Mouse (Mus musculus) kidney, embryonic 14.5 days (tissue): Measurements from ENCODE around the gene Pbx4. TPM values are rescaled to one million over a fixed set of nuclear protein-coding genes. Genes with fewer than 3 reads are reported as not detected.
A peak's percentile ranks its signal among the peaks of the same experiment; 100 is the strongest.

ENCODE experiments used
- ATAC-seq: fragments of 200-750 bp; cut with Nextera tagmentation; 2 replicates; pipeline ENCODE4 v1.8.0; 2017; ENCODE audit warnings: moderate number of reproducible peaks, mild to moderate bottlenecking, moderate TSS enrichment, moderate library complexity; ENCODE audit not compliant: low FRiP score, low TSS enrichment
- H3K27ac ChIP-seq: fragments of 300-500 bp; sonication (generic); 2 replicates; pipeline ENCODE4 v1.5.1; 2014; ENCODE audit warnings: low read depth, mild to moderate bottlenecking, low read length, moderate library complexity, mixed read lengths
- H3K27me3 ChIP-seq: fragments of 300-500 bp; sonication (generic); 2 replicates; pipeline ENCODE4 v1.6.1; 2014; ENCODE audit warnings: mild to moderate bottlenecking, low read length; ENCODE audit not compliant: control insufficient read depth, insufficient read depth
- H3K36me3 ChIP-seq: fragments of 300-500 bp; sonication (generic); 2 replicates; pipeline ENCODE4 v1.6.1; 2014; ENCODE audit warnings: low read length, mixed read lengths; ENCODE audit not compliant: control insufficient read depth, insufficient read depth
- H3K4me1 ChIP-seq: fragments of 300-500 bp; sonication (generic); 2 replicates; pipeline ENCODE4 v1.6.1; 2014; ENCODE audit warnings: low read length, mixed read lengths; ENCODE audit not compliant: control insufficient read depth, insufficient read depth
- H3K4me2 ChIP-seq: fragments of 300-500 bp; sonication (generic); replicated peaks from 2 replicates; pipeline ENCODE4 v1.6.1; 2014; ENCODE audit warnings: low read depth, mild to moderate bottlenecking, low read length
- H3K4me3 ChIP-seq: fragments of 300-500 bp; sonication (generic); 2 replicates; pipeline ENCODE4 v1.5.1; 2014; ENCODE audit warnings: mild to moderate bottlenecking, low read length
- H3K9ac ChIP-seq: fragments of 300-500 bp; sonication (generic); 2 replicates; pipeline ENCODE4 v1.6.1; 2014; ENCODE audit warnings: low read depth, mild to moderate bottlenecking, low read length, moderate library complexity
- H3K9me3 ChIP-seq: fragments of 300-500 bp; sonication (generic); 2 replicates; pipeline ENCODE4 v1.6.1; 2016; ENCODE audit warnings: low read length; ENCODE audit not compliant: control insufficient read depth
- WGBS: fragments of 180-500 bp; shearing (Covaris S2); extraction: QIAGEN DNeasy Blood & Tissue Kit; methylation state at CpG from one replicate; pipeline ENCODE4 v1.1.7; 2014; 5-methylcytosine and 5-hydroxymethylcytosine counted together
- polyA plus RNA-seq: library from polyadenylated mRNA; unstranded; fragments of >200 nt; fragmentation: Nextera tagmentation; extraction: Ambion mirVana; gene quantifications from 2 replicates; pipeline ENCODE4 v1.2.1, GENCODE M21; 2014

Gene Pbx4
- polyA plus RNA-seq, 1 experiment from 2014 or later, result 9.7 TPM

DNA sequence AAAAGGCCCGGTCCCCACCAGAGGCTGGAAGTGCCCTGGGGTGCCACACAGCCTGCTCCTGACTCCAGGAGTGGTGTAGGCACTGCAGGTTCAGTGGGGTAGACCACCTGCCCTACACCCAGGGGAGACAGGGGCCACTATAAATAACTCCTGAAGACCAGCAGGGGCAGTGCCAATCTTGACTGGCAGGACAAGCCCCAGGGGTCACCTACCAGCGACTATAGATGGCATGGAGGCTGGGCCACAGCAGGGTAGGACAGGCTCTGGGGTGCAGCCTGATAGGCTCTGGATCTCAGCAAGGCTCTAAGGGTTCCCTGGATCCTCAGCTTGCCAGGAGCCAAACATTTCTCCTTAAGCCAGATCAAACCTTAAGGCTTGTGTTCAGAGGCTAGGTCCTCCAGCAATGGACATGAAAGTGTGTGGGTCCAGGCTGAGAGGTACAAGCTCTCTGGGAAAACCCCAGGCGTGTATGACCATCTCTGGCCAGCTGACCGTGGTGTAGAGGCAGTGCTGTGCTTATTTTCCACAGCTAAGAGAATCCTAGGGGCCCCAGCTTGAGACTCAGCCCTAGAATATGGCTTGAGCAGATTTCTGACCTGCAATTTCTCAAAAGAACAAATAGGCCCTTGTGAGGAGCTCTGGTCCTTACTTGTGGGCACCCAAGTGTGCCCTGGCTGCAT, 63.6 kb downstream of the Pbx4 start:
- no peak for ATAC-seq
- H3K27ac ChIP-seq, result no peak overlapping the region
- H3K36me3 ChIP-seq, result peaks cover 19% of the 10 kb centered on the region; the same call in 1 of the 2 replicates
- H3K9ac ChIP-seq, result no peak overlapping the region
- 74% methylated on average over 4 of the region's 4 CpGs for WGBS
- 0 out of 2 replicates have a peak, but pooled peaks cover under 1% of the 10 kb centered on the region for H3K27me3 ChIP-seq
- H3K4me3 ChIP-seq, result no peak overlapping the region
- H3K4me1 ChIP-seq, result peaks cover 9% of the 10 kb centered on the region; the same call in 1 of the 2 replicates
- no peak overlapping the region for H3K4me2 ChIP-seq
- no peaks in the 10 kb centered on the region for H3K9me3 ChIP-seq

DNA sequence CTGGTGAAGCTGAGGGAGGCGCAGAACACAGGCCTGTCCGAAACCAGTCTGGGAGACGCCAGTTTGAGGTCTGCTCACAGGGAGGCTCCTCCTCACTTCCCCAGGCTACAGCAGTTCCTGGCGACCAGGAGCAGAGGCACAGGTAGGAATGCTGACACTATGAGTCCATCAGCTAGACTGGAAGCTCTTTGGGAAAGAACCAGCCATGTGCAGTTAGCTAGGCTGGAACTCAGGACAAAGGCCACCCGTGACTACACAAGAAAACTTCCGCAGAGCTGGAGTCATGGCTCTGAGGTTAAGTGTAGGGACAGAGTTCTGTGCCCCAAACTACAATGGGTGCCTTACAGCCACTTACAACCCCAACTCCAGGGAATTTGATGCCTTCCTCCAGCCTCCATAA, 65.6 kb downstream of the Pbx4 start:
- ATAC-seq, result no peak
- Histone ChIP-seq H3K27me3 (no peaks in the 10 kb centered on the region), H3K27ac (no peak overlapping the region), H3K36me3 (peaks cover 19% of the 10 kb centered on the region; the same call in 1 of the 2 replicates), H3K9ac (no peak overlapping the region), H3K9me3 (no peaks in the 10 kb centered on the region), H3K4me3 (no peak overlapping the region), H3K4me2 (no peak overlapping the region), H3K4me1 (peaks cover 15% of the 10 kb centered on the region; the same call in 1 of the 2 replicates)
- 81% methylated on average over 6 of the region's 6 CpGs for WGBS

DNA sequence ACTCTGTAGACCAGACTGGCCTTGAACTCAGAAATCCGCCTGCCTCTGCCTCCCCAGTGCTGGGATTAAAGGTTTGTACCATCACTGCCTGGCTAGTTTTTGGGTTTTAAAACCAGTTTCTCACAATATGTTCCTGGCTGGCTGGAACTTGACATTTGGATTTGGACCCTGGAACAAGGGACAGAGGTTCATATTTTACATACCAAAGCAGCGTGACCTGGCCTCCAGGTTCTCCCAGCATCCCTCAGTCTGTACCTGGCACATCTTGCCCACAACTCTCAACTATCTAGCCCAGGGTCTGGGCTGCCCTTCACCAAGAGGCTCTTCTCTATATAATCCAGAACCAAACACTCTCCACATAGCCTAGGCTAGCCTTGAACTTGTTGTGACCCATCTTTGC, 67.6 kb downstream of the Pbx4 start:
- ATAC-seq, result no peak
- no peak overlapping the region for H3K9ac ChIP-seq
- H3K27me3 ChIP-seq, result no peaks in the 10 kb centered on the region
- H3K36me3 ChIP-seq, result peaks cover 9% of the 10 kb centered on the region; the same call in 1 of the 2 replicates
- no peak overlapping the region for H3K4me2 ChIP-seq
- WGBS, result 94% methylated on average over 2 of the region's 2 CpGs
- H3K4me3 ChIP-seq, result no peak overlapping the region
- H3K27ac ChIP-seq, result no peak overlapping the region
- peaks cover 18% of the 10 kb centered on the region; the same call in 1 of the 2 replicates for H3K4me1 ChIP-seq
- H3K9me3 ChIP-seq, result no peaks in the 10 kb centered on the region

DNA sequence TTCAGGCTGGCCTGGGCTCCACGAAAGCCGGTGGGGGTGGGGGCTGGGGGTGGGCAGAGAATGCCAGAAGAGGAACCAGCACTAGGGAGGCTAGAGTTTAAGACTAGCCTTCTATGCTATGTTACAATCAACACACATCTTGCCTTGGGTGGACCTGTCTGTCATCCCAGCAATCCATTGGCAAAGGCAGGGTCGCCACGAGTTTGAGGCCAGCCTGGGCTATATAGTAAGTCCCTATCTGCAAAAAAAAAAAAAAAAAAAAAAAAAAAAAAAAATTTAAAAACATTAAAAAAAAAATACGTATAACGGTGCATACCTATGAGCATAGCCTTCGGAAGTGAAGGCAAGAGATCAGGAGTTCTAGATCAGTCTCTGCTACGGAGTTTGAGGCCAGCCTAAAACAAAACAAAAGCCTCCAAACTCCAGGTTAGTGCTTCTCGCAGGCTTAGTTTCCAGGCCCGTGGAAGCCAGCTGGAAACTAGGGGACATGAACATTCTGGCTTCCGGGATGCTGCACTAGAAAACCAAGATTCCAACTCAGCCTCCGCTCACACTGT, 68.7 kb downstream of the Pbx4 start:
- peak overlapping the region; percentile 69 for H3K4me3 ChIP-seq
- H3K36me3 ChIP-seq, result peaks cover 6% of the 10 kb centered on the region; the same call in 1 of the 2 replicates
- H3K4me1 ChIP-seq, result peaks cover 18% of the 10 kb centered on the region; the same call in 1 of the 2 replicates
- H3K9me3 ChIP-seq, result no peaks in the 10 kb centered on the region
- H3K27ac ChIP-seq, result peak overlapping the region; percentile 93
- no peaks in the 10 kb centered on the region for H3K27me3 ChIP-seq
- H3K9ac ChIP-seq, result peak overlapping the region; percentile 80
- peak overlapping the region; percentile 93 for H3K4me2 ChIP-seq
- WGBS, result 17% methylated on average over 12 of the region's 12 CpGs
- no peak for ATAC-seq

DNA sequence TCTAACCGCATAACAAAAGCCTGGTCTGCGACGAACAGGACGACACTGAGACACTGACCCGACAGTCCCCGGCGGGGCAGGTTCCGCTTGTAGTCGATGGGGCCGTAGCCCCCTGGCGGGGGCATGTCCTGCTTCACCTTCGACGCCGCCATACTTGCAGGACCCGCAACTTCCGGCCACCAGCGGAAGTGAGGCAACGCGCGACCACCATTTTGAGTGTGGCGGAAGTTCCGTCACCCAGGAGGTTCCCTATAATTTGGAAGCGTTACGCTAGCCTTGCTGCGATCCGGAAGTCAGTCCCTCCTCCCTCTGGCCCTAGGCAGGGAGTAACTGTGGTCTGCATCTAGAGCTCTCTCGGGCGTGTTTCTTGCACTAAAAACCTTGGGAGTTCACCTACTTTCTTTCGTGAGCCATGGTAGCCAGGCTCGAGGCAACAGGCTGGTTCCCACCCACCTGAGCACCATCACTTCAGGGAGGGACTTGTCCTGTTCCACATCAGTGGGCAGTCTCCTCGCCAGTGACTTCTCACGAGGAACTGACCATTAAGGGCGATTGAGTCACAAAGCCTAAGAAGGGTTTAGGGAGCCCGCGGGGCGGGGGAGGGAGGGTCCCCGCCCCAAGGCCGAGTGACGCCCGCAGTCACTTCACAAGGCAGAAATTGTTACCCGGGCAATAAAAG, 69.3 kb downstream of the Pbx4 start:
- no peaks in the 10 kb centered on the region for H3K27me3 ChIP-seq
- H3K27ac ChIP-seq, result peak overlapping the region; percentile 93
- peak overlapping the region; percentile 80 for H3K9ac ChIP-seq
- peaks cover 6% of the 10 kb centered on the region; the same call in 1 of the 2 replicates for H3K36me3 ChIP-seq
- H3K9me3 ChIP-seq, result no peaks in the 10 kb centered on the region
- 1% methylated on average over 41 of the region's 41 CpGs for WGBS
- H3K4me3 ChIP-seq, result peak overlapping the region; percentile 69
- H3K4me2 ChIP-seq, result peak overlapping the region; percentile 93
- peak; percentile 82 for ATAC-seq
- H3K4me1 ChIP-seq, result peaks cover 18% of the 10 kb centered on the region; the same call in 1 of the 2 replicates

DNA sequence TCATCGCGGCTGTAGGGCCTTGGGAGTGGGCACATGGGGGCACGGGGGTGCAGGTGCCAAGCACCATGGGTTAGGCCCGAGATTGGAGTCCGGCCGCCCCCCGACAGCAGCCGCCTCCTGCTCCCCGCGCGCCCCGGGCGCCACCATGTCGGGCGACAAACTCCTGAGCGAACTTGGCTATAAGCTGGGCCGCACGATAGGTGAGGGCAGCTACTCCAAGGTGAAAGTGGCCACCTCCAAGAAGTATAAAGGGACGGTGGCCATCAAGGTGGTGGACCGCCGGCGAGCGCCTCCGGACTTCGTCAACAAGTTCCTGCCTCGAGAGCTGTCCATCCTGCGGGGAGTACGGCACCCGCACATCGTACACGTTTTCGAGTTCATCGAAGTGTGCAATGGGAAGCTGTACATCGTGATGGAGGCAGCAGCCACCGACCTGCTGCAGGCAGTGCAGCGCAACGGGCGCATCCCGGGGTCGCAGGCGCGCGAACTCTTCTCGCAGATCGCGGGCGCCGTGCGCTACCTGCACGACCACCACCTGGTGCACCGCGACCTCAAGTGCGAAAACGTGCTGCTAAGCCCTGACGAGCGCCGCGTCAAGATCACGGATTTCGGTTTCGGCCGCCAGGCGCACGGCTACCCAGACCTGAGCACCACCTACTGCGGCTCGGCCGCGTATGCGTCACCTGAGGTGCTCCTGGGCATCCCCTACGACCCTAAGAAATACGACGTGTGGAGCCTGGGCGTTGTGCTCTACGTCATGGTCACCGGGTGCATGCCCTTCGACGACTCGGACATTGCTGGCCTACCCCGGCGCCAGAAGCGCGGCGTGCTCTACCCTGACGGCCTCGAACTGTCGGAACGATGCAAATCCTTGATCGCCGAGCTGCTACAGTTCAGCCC, 70.1 kb downstream of the Pbx4 start, which contains the start of the genes Tssk6, Ndufa13 and Yjefn3:
TSS of gene Tssk6 (plus strand) at position 22 of the 900 bp plus-strand sequence.
TSS of gene Ndufa13 (minus strand) at position 396 of the 900 bp plus-strand sequence.
TSS of gene Yjefn3 (minus strand) at position 550 of the 900 bp plus-strand sequence.
- Histone ChIP-seq H3K9me3 (no peaks in the 10 kb centered on the region), H3K4me2 (peak within 1 kb of the TSS; percentile 93), H3K27ac (peak within 1 kb of the TSS; percentile 93), H3K9ac (peak within 1 kb of the TSS; percentile 80), H3K27me3 (no peaks in the 10 kb centered on the region), H3K36me3 (peaks cover 6% of the 10 kb centered on the region; the same call in 1 of the 2 replicates), H3K4me1 (peaks cover 18% of the 10 kb centered on the region; the same call in 1 of the 2 replicates), H3K4me3 (peak within 1 kb of the TSS; percentile 69)
- WGBS, result 4% methylated on average over 89 of the region's 89 CpGs
- peak; percentile 47 for ATAC-seq

DNA sequence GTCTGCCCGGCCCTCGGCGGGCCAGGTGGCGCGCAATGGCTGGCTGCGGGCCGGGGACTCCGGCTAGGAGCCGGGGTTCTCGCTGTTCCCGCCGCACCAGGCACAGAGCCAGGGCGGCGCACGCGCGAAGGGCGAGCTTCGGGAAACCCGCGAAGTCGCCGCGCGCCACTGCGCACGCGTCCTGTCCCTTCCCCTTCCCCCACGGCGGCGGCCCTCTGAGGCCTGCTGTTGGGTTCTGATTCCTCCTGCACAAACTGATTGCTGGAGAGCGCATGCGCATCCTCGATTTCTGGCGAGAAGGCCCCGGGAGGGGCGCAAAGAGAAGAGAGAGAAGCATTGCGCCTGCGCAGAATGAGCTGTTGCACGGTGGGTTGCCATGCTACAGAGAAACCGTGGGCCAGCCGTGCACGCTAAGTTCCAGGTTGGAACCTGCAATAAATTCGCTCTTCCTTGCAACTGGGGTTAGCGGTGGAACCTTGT, 70.8 kb downstream of the Pbx4 start:
- ATAC-seq, result peak; percentile 87
- Histone ChIP-seq H3K4me3 (peak overlapping the region; percentile 69), H3K4me1 (peaks cover 18% of the 10 kb centered on the region; the same call in 1 of the 2 replicates), H3K9me3 (no peaks in the 10 kb centered on the region), H3K27me3 (no peaks in the 10 kb centered on the region), H3K9ac (peak overlapping the region; percentile 80), H3K4me2 (peak overlapping the region; percentile 93), H3K27ac (peak overlapping the region; percentile 93), H3K36me3 (peaks cover 7% of the 10 kb centered on the region; the same call in 1 of the 2 replicates)
- WGBS, result under 1% methylated on average over 45 of the region's 45 CpGs

DNA sequence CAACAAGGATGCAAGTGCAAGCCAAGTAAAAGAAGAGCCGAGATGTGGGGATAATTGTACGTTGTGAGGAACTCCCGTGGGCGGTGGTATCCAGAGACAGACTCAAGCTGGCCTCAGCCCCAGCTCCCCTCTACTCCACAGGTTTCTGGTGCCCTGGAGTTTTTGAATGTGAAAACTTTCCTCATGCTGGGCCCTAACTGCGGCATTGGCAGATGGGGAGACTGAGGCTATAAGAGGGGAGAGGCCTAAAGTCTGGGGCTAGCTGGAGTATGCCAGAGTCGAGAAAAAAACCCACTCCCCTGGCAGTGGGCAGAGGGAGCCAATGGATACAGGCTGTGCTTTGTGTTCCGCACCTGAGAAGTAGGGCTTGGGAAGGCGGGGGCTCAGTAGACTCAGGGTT, 71.8 kb downstream of the Pbx4 start:
- Histone ChIP-seq H3K4me3 (peak overlapping the region; percentile 69; the same call in 1 of the 2 replicates), H3K4me1 (peaks cover 18% of the 10 kb centered on the region; the same call in 1 of the 2 replicates), H3K27ac (no peak overlapping the region), H3K36me3 (peaks cover 11% of the 10 kb centered on the region), H3K27me3 (no peaks in the 10 kb centered on the region), H3K9me3 (no peaks in the 10 kb centered on the region), H3K4me2 (peak overlapping the region; percentile 93; the same call in 1 of the 2 replicates), H3K9ac (no peak overlapping the region)
- WGBS, result 83% methylated on average over 8 of the region's 8 CpGs
- no peak for ATAC-seq
